8 mouse cellular contexts compared by ENCODE assay signal in the genomic region with DNA sequence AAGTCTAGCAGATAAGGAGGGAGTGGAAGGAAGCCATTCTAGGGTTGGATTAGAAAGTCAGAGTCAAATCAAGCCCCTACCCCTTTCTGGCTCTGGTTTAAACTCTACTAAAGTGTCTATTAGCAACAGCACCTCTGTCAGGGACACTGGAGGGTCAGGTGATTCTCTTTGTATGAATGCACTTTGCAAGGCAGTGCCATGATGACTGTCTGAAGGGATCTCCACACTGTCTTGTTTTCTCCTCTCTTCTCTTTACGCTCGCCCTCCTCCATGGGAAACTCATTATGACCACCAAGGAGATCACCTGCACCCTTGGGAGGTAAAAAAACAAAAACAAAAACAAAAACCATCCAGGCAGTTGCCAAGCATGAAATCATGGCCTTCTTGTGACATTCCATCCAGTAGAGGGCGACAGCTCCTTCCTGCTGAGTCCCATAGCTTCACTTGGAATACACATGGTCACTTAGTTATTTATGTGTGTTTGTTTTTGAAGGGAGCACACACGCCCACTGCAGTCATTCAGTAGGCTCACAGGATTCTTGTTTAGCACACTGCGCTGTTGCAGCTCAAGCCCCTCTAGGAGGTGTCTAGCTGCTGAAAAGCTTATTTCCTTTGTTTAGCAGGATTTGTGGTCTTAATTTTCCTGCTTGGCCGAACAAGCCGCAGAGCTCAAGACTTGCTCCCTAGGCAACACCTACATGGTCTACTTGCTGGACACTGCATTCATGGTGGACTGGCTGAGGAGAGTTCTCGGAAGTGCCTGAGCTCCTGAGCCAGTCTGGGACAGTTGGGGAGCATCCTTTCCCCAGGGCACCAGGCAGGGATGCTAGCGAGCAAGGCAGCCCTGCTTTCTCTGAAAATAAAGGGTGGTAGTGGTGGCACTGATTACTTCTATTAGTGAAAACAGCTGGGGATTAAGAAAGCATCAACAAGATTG.
DNase-seq lines count a peak whose midpoint lies in the region; ATAC-seq and TF ChIP-seq lines count a peak whose summit lies in the region.

No protein-coding gene starts in this region.

- H3K4me1 ChIP-seq in heart, adult 2 months (ENCODE audit: control insufficient read depth, insufficient read depth, low read length) = peaks cover 8% of the 10 kb centered on the region
- H3K4me1 ChIP-seq in heart, embryonic 11.5 days (ENCODE audit: control insufficient read depth, insufficient read depth, low read length) = peaks cover 9% of the 10 kb centered on the region; the same call in 1 of the 2 replicates
- H3K4me1 ChIP-seq in forebrain, embryonic 15.5 days = peaks cover 4% of the 10 kb centered on the region
- no peaks in the 10 kb centered on the region for H3K4me1 ChIP-seq in hindbrain, postnatal 0 days (ENCODE audit: insufficient read depth, low read length)
- H3K4me1 ChIP-seq in midbrain, embryonic 12.5 days = no peaks in the 10 kb centered on the region

- no peaks in the 10 kb centered on the region for H3K27me3 ChIP-seq in heart, adult 2 months (ENCODE audit: control insufficient read depth, insufficient read depth, low read length)
- H3K27me3 ChIP-seq in heart, embryonic 11.5 days (ENCODE audit: control insufficient read depth, insufficient read depth, low read length) = no peaks in the 10 kb centered on the region
- no peaks in the 10 kb centered on the region for H3K27me3 ChIP-seq in forebrain, embryonic 15.5 days
- no peaks in the 10 kb centered on the region for H3K27me3 ChIP-seq in hindbrain, postnatal 0 days (ENCODE audit: insufficient read depth, low read length)
- peaks cover 11% of the 10 kb centered on the region for H3K27me3 ChIP-seq in midbrain, embryonic 12.5 days

- 77% methylated on average over 9 of the region's 9 CpGs for WGBS in heart, adult 2 months
- 66% methylated on average over 9 of the region's 9 CpGs for WGBS in heart, embryonic 11.5 days (ENCODE audit: insufficient replicate concordance)
- WGBS in forebrain, embryonic 15.5 days = 39% methylated on average over 9 of the region's 9 CpGs
- 38% methylated on average over 9 of the region's 9 CpGs for WGBS in hindbrain, postnatal 0 days
- 32% methylated on average over 9 of the region's 9 CpGs for WGBS in midbrain, embryonic 12.5 days

- no peak overlapping the region for H3K4me3 ChIP-seq in heart, adult 2 months
- no peak overlapping the region for H3K4me3 ChIP-seq in heart, embryonic 11.5 days (ENCODE audit: low read depth, low read length)
- no peak overlapping the region for H3K4me3 ChIP-seq in forebrain, embryonic 15.5 days
- H3K4me3 ChIP-seq in hindbrain, postnatal 0 days (ENCODE audit: low read length) = no peak overlapping the region
- no peak overlapping the region for H3K4me3 ChIP-seq in midbrain, embryonic 12.5 days

- no peaks in the 10 kb centered on the region for H3K79me2 ChIP-seq in heart, adult 2 months (replicated peaks; ENCODE audit: control insufficient read depth, insufficient read depth, low read length)

- peak; percentile 36 to 61 for DNase-seq in heart, adult 2 months
- peak; percentile 42 for DNase-seq in brain, embryonic 18.5 days (ENCODE audit: low read depth, low spot score)
- DNase-seq in hindbrain, postnatal 0 days (ENCODE audit: low spot score) = peak; percentile 89
- DNase-seq in left cerebral cortex, adult 11 months (ENCODE audit: low spot score) = peak; percentile 39
- peak; percentile 29 for DNase-seq in thymus, postnatal 0 days (ENCODE audit: low spot score)

- no peak for TF ChIP-seq POLR2A in heart, adult 2 months (IDR thresholded peaks at IDR 0.05; ENCODE audit: insufficient read depth, low read depth, low read length)

- H3K9ac ChIP-seq in heart, adult 2 months (ENCODE audit: low read depth, low read length) = no peak overlapping the region
- H3K9ac ChIP-seq in heart, embryonic 11.5 days (ENCODE audit: low read depth, low read length) = no peak overlapping the region
- no peak overlapping the region for H3K9ac ChIP-seq in forebrain, embryonic 15.5 days (replicated peaks)
- no peak overlapping the region for H3K9ac ChIP-seq in hindbrain, postnatal 0 days (replicated peaks; ENCODE audit: low read length)
- H3K9ac ChIP-seq in midbrain, embryonic 12.5 days (replicated peaks) = no peak overlapping the region

- 0 out of 2 replicates have a peak, but pooled peaks have one; percentile 26 for TF ChIP-seq EP300 in heart, adult 2 months (IDR thresholded peaks at IDR 0.05; ENCODE audit: insufficient read depth, low read depth, low read length)

- H3K9me3 ChIP-seq in heart, embryonic 11.5 days (replicated peaks; ENCODE audit: control insufficient read depth, low read length) = no peaks in the 10 kb centered on the region
- H3K9me3 ChIP-seq in forebrain, embryonic 15.5 days = no peaks in the 10 kb centered on the region
- H3K9me3 ChIP-seq in hindbrain, postnatal 0 days (ENCODE audit: low read length) = no peaks in the 10 kb centered on the region
- H3K9me3 ChIP-seq in midbrain, embryonic 12.5 days = no peaks in the 10 kb centered on the region

- TF ChIP-seq CTCF in heart, adult 2 months (IDR thresholded peaks at IDR 0.05) = peak; percentile 80
- peak; percentile 96 for TF ChIP-seq CTCF in hindbrain, postnatal 0 days (IDR thresholded peaks at IDR 0.05; ENCODE audit: low read depth)

- ATAC-seq in heart, embryonic 11.5 days (replicated peaks; ENCODE audit: insufficient number of reproducible peaks, low FRiP score, low TSS enrichment) = no peak
- ATAC-seq in forebrain, embryonic 15.5 days (replicated peaks) = peak; percentile 68
- ATAC-seq in hindbrain, postnatal 0 days = peak; percentile 88
- peak; percentile 50 for ATAC-seq in midbrain, embryonic 12.5 days (ENCODE audit: low FRiP score, low read depth)

- intact Hi-C loops in heart, adult 2 months (cut with DNase I) = loop anchor here (1.0 kb wide), 1 partner anchor 185 kb away; no protein-coding TSS in a partner anchor

- no peak overlapping the region for H3K4me2 ChIP-seq in heart, embryonic 11.5 days
- H3K4me2 ChIP-seq in forebrain, embryonic 15.5 days (replicated peaks) = no peak overlapping the region
- H3K4me2 ChIP-seq in hindbrain, postnatal 0 days (ENCODE audit: low read depth, low read length) = no peak overlapping the region
- H3K4me2 ChIP-seq in midbrain, embryonic 12.5 days (replicated peaks) = no peak overlapping the region

- no peaks in the 10 kb centered on the region for H3K36me3 ChIP-seq in heart, adult 2 months (ENCODE audit: control insufficient read depth, insufficient read depth, low read length)
- H3K36me3 ChIP-seq in heart, embryonic 11.5 days (ENCODE audit: control insufficient read depth, insufficient read depth, low read length) = no peaks in the 10 kb centered on the region
- no peaks in the 10 kb centered on the region for H3K36me3 ChIP-seq in forebrain, embryonic 15.5 days
- H3K36me3 ChIP-seq in hindbrain, postnatal 0 days (ENCODE audit: insufficient read depth, low read length) = no peaks in the 10 kb centered on the region
- no peaks in the 10 kb centered on the region for H3K36me3 ChIP-seq in midbrain, embryonic 12.5 days

- no peak overlapping the region for H3K27ac ChIP-seq in heart, adult 2 months
- H3K27ac ChIP-seq in heart, embryonic 11.5 days (ENCODE audit: low read depth, low read length) = no peak overlapping the region
- H3K27ac ChIP-seq in forebrain, embryonic 15.5 days (replicated peaks) = no peak overlapping the region
- no peak overlapping the region for H3K27ac ChIP-seq in hindbrain, postnatal 0 days
- H3K27ac ChIP-seq in midbrain, embryonic 12.5 days (replicated peaks) = no peak overlapping the region

Comparison
In these comparisons a context has a peak if more than half of its experiments do, and no peak if none do; other contexts are left out.
1. DNase-seq: peak in every context shown above with its lines; median percentile 89 in hindbrain, postnatal 0 days; 48 in heart, adult 2 months; 42 in brain, embryonic 18.5 days; 39 in left cerebral cortex, adult 11 months; 29 in thymus, postnatal 0 days.